Mouse (Mus musculus): ENCODE data around the gene Plekhm1. TPM values are rescaled to one million over a fixed set of nuclear protein-coding genes. Genes with fewer than 3 reads are reported as not detected.

Plekhm1 gene
- total and polyA plus RNA-seq, 3 experiments: 8.9 to 35.1 (median 11.7) TPM

GRCm38 (mm10) chr11:103386827-103387226, 25.7 kb downstream of the Plekhm1 start:
- TF ChIP-seq CTCF (IDR thresholded peaks at IDR 0.05; ENCODE audit: low read depth, low read length) (no peak), POLR2AphosphoS5 (IDR thresholded peaks at IDR 0.05; ENCODE audit: insufficient replicate concordance, low read depth, low read length) (no peak), GATA1 (IDR thresholded peaks at IDR 0.05; ENCODE audit: borderline replicate concordance, low read length) (no peak), TAL1 (conservative IDR thresholded peaks at IDR 0.05; ENCODE audit: low read depth, low read length) (no peak), GATA2 (IDR thresholded peaks at IDR 0.05; ENCODE audit: borderline replicate concordance, low read depth, low read length) (no peak)
- no peaks in the 10 kb centered on the region for H3K9me3 ChIP-seq (replicated peaks)
- peak overlapping the region; percentile 33; the same call in 1 of the 2 replicates for H3K4me3 ChIP-seq (ENCODE audit: low read depth, low read length)
- no peak for DNase-seq (ENCODE audit: low spot score)
- peaks cover 72% of the 10 kb centered on the region for H3K4me1 ChIP-seq (ENCODE audit: insufficient read depth, low read depth, low read length)
- no peak for ATAC-seq (ENCODE audit: extremely low read depth, insufficient number of reproducible peaks, low FRiP score, poor library complexity, severe bottlenecking)
- peaks cover 82% of the 10 kb centered on the region for H3K36me3 ChIP-seq (replicated peaks)
- H3K27me3 ChIP-seq (ENCODE audit: insufficient read depth, low read length): no peaks in the 10 kb centered on the region

GRCm38 (mm10) chr11:103381956-103382613, 30.4 kb downstream of the Plekhm1 start:
- H3K36me3 ChIP-seq (replicated peaks): peaks cover 85% of the 10 kb centered on the region
- H3K27me3 ChIP-seq (ENCODE audit: insufficient read depth, low read length): no peaks in the 10 kb centered on the region
- peaks cover 62% of the 10 kb centered on the region for H3K4me1 ChIP-seq (ENCODE audit: insufficient read depth, low read depth, low read length)
- ATAC-seq (ENCODE audit: extremely low read depth, insufficient number of reproducible peaks, low FRiP score, poor library complexity, severe bottlenecking) (peak; percentile 72), DNase-seq (ENCODE audit: low spot score) (peak; percentile 52)
- H3K9me3 ChIP-seq (replicated peaks): no peaks in the 10 kb centered on the region
- no peak overlapping the region for H3K4me3 ChIP-seq (ENCODE audit: low read depth, low read length)
- TF ChIP-seq CTCF (IDR thresholded peaks at IDR 0.05; ENCODE audit: low read depth, low read length) (no peak), GATA1 (IDR thresholded peaks at IDR 0.05; ENCODE audit: borderline replicate concordance, low read length) (no peak), POLR2AphosphoS5 (IDR thresholded peaks at IDR 0.05; ENCODE audit: insufficient replicate concordance, low read depth, low read length) (no peak), GATA2 (IDR thresholded peaks at IDR 0.05; ENCODE audit: borderline replicate concordance, low read depth, low read length) (no peak), TAL1 (conservative IDR thresholded peaks at IDR 0.05; ENCODE audit: low read depth, low read length) (no peak)

- Histone ChIP-seq H3K9me3 (replicated peaks) (no peaks in the 10 kb centered on the region), H3K4me3 (ENCODE audit: low read depth, low read length) (no peak overlapping the region), H3K36me3 (replicated peaks) (peaks cover 85% of the 10 kb centered on the region), H3K4me1 (ENCODE audit: insufficient read depth, low read depth, low read length) (peaks cover 57% of the 10 kb centered on the region), H3K27me3 (ENCODE audit: insufficient read depth, low read length) (no peaks in the 10 kb centered on the region)
- ATAC-seq (ENCODE audit: extremely low read depth, insufficient number of reproducible peaks, low FRiP score, poor library complexity, severe bottlenecking) (no peak), DNase-seq (ENCODE audit: low spot score) (no peak)
- TF ChIP-seq CTCF (IDR thresholded peaks at IDR 0.05; ENCODE audit: low read depth, low read length) (no peak), TAL1 (conservative IDR thresholded peaks at IDR 0.05; ENCODE audit: low read depth, low read length) (no peak), GATA1 (IDR thresholded peaks at IDR 0.05; ENCODE audit: borderline replicate concordance, low read length) (no peak), GATA2 (IDR thresholded peaks at IDR 0.05; ENCODE audit: borderline replicate concordance, low read depth, low read length) (no peak), POLR2AphosphoS5 (IDR thresholded peaks at IDR 0.05; ENCODE audit: insufficient replicate concordance, low read depth, low read length) (no peak)
Measured at GRCm38 (mm10) chr11:103381505-103381904, 31.0 kb downstream of the Plekhm1 start.

- DNase-seq (ENCODE audit: low spot score): no peak
- TF ChIP-seq TAL1 (conservative IDR thresholded peaks at IDR 0.05; ENCODE audit: low read depth, low read length): no peak
- TF ChIP-seq GATA1 (IDR thresholded peaks at IDR 0.05; ENCODE audit: borderline replicate concordance, low read length): no peak
- no peak for TF ChIP-seq GATA2 (IDR thresholded peaks at IDR 0.05; ENCODE audit: borderline replicate concordance, low read depth, low read length)
- TF ChIP-seq POLR2AphosphoS5 (IDR thresholded peaks at IDR 0.05; ENCODE audit: insufficient replicate concordance, low read depth, low read length): no peak
- TF ChIP-seq CTCF (IDR thresholded peaks at IDR 0.05; ENCODE audit: low read depth, low read length): no peak
Measured at GRCm38 (mm10) chr11:103380460-103380859, 32.0 kb downstream of the Plekhm1 start.

GRCm38 (mm10) chr11:103378341-103378740, 34.1 kb downstream of the Plekhm1 start:
- Histone ChIP-seq H3K9me3 (replicated peaks) (no peaks in the 10 kb centered on the region), H3K4me3 (ENCODE audit: low read depth, low read length) (no peak overlapping the region), H3K36me3 (replicated peaks) (peaks cover 95% of the 10 kb centered on the region), H3K4me1 (ENCODE audit: insufficient read depth, low read depth, low read length) (peaks cover 42% of the 10 kb centered on the region), H3K27me3 (ENCODE audit: insufficient read depth, low read length) (no peaks in the 10 kb centered on the region)
- DNase-seq (ENCODE audit: low spot score): no peak
- ATAC-seq (ENCODE audit: extremely low read depth, insufficient number of reproducible peaks, low FRiP score, poor library complexity, severe bottlenecking): no peak
- no peak for TF ChIP-seq GATA2 (IDR thresholded peaks at IDR 0.05; ENCODE audit: borderline replicate concordance, low read depth, low read length)
- no peak for TF ChIP-seq GATA1 (IDR thresholded peaks at IDR 0.05; ENCODE audit: borderline replicate concordance, low read length)
- TF ChIP-seq CTCF (IDR thresholded peaks at IDR 0.05; ENCODE audit: low read depth, low read length): no peak
- no peak for TF ChIP-seq TAL1 (conservative IDR thresholded peaks at IDR 0.05; ENCODE audit: low read depth, low read length)
- TF ChIP-seq POLR2AphosphoS5 (IDR thresholded peaks at IDR 0.05; ENCODE audit: insufficient replicate concordance, low read depth, low read length): no peak

More at GRCm38 (mm10) chr11:103380460-103380859, 32.0 kb downstream of the Plekhm1 start:
- ATAC-seq (ENCODE audit: extremely low read depth, insufficient number of reproducible peaks, low FRiP score, poor library complexity, severe bottlenecking): no peak
- Histone ChIP-seq H3K27me3 (ENCODE audit: insufficient read depth, low read length) (no peaks in the 10 kb centered on the region), H3K4me1 (ENCODE audit: insufficient read depth, low read depth, low read length) (peaks cover 51% of the 10 kb centered on the region), H3K9me3 (replicated peaks) (no peaks in the 10 kb centered on the region), H3K4me3 (ENCODE audit: low read depth, low read length) (no peak overlapping the region), H3K36me3 (replicated peaks) (peaks cover 88% of the 10 kb centered on the region)

- no peaks in the 10 kb centered on the region for H3K9me3 ChIP-seq (replicated peaks)
- peaks cover 98% of the 10 kb centered on the region for H3K36me3 ChIP-seq (replicated peaks)
- no peak for DNase-seq (ENCODE audit: low spot score)
- ATAC-seq (ENCODE audit: extremely low read depth, insufficient number of reproducible peaks, low FRiP score, poor library complexity, severe bottlenecking): no peak
- H3K4me3 ChIP-seq (ENCODE audit: low read depth, low read length): no peak overlapping the region
- no peaks in the 10 kb centered on the region for H3K27me3 ChIP-seq (ENCODE audit: insufficient read depth, low read length)
- TF ChIP-seq POLR2AphosphoS5 (IDR thresholded peaks at IDR 0.05; ENCODE audit: insufficient replicate concordance, low read depth, low read length) (no peak), GATA1 (IDR thresholded peaks at IDR 0.05; ENCODE audit: borderline replicate concordance, low read length) (no peak), CTCF (IDR thresholded peaks at IDR 0.05; ENCODE audit: low read depth, low read length) (no peak), GATA2 (IDR thresholded peaks at IDR 0.05; ENCODE audit: borderline replicate concordance, low read depth, low read length) (no peak), TAL1 (conservative IDR thresholded peaks at IDR 0.05; ENCODE audit: low read depth, low read length) (no peak)
- peaks cover 20% of the 10 kb centered on the region for H3K4me1 ChIP-seq (ENCODE audit: insufficient read depth, low read depth, low read length)
Measured at GRCm38 (mm10) chr11:103375772-103376171, 36.7 kb downstream of the Plekhm1 start.
